Mouse (Mus musculus): ENCODE data around the gene Dcun1d1. TPM values are rescaled to one million over a fixed set of nuclear protein-coding genes. Genes with fewer than 3 reads are reported as not detected.

Gene Dcun1d1
- 93.1 and 95.5 TPM in 2 replicates for polyA plus RNA-seq (2015; fragmentation: Nextera tagmentation; extraction: Ambion mirVana)

DNA sequence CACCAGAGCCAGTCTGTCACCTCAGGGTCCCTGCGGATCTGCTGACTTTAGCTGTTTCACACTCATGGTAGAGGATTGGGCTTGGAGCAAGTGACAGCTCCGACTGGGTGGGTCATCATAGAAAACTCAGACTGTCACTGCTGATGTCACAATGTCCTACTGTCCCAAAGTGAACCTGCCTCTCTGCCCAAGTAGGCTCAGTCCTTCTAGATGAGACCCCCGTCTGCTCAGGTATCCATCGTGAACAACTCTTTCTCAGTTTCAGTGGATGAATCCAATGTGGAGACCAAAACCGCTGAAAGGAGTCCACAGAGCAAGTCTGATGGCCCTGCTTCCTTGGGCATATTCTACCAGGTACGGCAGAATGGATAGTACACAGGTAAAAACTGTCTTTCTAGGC lies at the start of gene Dcun1d1:
Gene Dcun1d1, minus strand, starts transcription at position 101 of the 400 bp plus-strand sequence.
- Histone ChIP-seq H3K4me1 (peaks cover 12% of the 10 kb centered on the region), H3K4me2 (no peak within 1 kb of the TSS), H3K27ac (no peak within 1 kb of the TSS), H3K9ac (no peak within 1 kb of the TSS), H3K4me3 (replicated peaks) (no peak within 1 kb of the TSS), H3K27me3 (no peaks in the 10 kb centered on the region), H3K9me3 (replicated peaks) (no peaks in the 10 kb centered on the region), H3K36me3 (peaks cover 20% of the 10 kb centered on the region)
- ATAC-seq (replicated peaks; ENCODE audit: low FRiP score) = no peak
- WGBS = 94% methylated on average over 6 of the region's 6 CpGs

DNA sequence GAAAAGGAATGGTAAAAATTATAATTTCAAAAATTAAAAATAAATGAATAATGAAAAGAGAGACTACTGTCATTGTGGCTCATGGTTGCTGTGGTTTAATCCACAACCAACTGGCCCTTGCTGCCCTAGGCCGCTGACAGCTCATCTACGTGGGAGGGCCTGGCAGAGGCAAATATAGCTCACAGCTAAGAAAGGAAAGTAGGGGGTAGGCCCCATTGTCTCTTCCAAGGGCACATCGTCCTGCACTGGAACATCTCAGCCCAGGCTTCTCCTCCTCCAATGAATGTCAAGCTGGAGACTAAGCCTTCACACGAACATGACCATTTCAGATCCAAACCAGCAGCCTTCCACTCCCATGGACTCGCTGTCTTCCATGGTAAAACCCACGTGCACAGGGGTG lies 49.0 kb upstream of the Dcun1d1 start:
- H3K36me3 ChIP-seq = peaks cover 81% of the 10 kb centered on the region
- ATAC-seq (replicated peaks; ENCODE audit: low FRiP score) = no peak
- no peaks in the 10 kb centered on the region for H3K27me3 ChIP-seq
- H3K4me3 ChIP-seq (replicated peaks) = no peak overlapping the region
- H3K9me3 ChIP-seq (replicated peaks) = no peaks in the 10 kb centered on the region
- no peaks in the 10 kb centered on the region for H3K4me1 ChIP-seq
- WGBS = 86% methylated on average over 6 of the region's 6 CpGs
- no peak overlapping the region for H3K4me2 ChIP-seq
- no peak overlapping the region for H3K27ac ChIP-seq
- no peak overlapping the region for H3K9ac ChIP-seq

DNA sequence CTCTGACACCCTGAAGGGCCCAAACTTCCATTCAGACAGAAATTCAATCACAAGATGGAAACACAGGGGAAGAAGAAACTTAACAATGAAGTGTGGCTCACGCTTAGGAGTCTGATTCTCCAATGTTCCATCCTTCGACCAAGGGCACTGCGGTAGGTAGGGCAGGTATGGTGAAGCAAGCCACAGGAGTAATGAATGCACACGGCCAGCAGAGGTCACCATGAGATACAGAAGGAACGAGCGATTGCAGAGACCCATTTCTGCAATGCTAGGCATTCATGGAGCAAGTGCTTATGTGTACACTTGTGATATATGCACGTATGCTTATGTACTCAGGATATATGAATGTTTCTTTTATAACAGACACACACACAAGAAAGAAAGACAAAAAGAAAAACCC lies 36.3 kb upstream of the Dcun1d1 start:
- ATAC-seq (replicated peaks; ENCODE audit: low FRiP score) = no peak
- Histone ChIP-seq H3K9ac (no peak overlapping the region), H3K27ac (no peak overlapping the region), H3K9me3 (replicated peaks) (no peaks in the 10 kb centered on the region), H3K36me3 (peaks cover 74% of the 10 kb centered on the region), H3K4me1 (no peaks in the 10 kb centered on the region), H3K4me3 (replicated peaks) (no peak overlapping the region), H3K27me3 (no peaks in the 10 kb centered on the region), H3K4me2 (no peak overlapping the region)
- WGBS = 80% methylated on average over 7 of the region's 7 CpGs

DNA sequence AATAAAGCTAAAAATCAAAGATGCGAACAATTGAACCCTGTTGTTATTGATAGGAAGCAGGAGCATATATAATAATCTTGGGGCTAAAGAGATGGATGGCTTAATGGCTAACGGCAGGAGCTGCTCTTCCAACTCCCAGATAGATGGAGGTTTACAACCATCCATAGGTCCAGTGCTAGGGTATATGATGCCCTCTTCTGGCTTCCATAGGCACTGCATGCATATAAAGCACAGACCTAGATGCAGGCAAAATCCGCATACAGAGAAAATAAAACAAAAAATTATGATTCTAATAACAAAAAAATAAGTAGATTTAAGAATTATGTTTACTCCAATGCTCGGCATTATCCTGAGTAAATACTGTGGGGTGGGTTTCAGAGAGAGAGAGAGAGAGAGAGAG lies 35.7 kb upstream of the Dcun1d1 start:
- H3K4me3 ChIP-seq (replicated peaks) = no peak overlapping the region
- ATAC-seq (replicated peaks; ENCODE audit: low FRiP score) = no peak
- no peaks in the 10 kb centered on the region for H3K4me1 ChIP-seq
- H3K36me3 ChIP-seq = peaks cover 72% of the 10 kb centered on the region
- no peak overlapping the region for H3K27ac ChIP-seq
- H3K27me3 ChIP-seq = no peaks in the 10 kb centered on the region
- no peak overlapping the region for H3K4me2 ChIP-seq
- WGBS = 79% methylated on average over 4 of the region's 4 CpGs
- H3K9me3 ChIP-seq (replicated peaks) = no peaks in the 10 kb centered on the region
- no peak overlapping the region for H3K9ac ChIP-seq

DNA sequence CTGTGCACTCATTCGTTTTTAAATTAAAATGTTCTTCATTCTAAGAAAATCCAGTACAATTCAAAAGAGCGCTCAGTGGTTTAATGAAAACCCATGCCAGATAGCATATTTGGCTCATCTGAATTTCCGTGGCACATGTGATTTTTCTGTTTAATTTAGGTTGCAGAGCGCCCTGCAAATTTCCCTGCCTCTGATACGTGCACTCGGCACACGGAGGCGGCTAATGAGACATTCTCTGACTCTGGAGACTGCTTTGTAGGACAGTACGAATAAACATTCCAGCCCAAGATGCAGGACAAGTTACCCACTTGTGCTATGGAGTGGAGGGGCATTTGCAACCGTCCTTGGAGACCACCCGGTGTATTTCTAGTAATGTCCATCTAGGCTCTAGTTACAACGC lies 33.9 kb upstream of the Dcun1d1 start:
- Histone ChIP-seq H3K9ac (no peak overlapping the region), H3K9me3 (replicated peaks) (no peaks in the 10 kb centered on the region), H3K36me3 (peaks cover 70% of the 10 kb centered on the region), H3K27me3 (no peaks in the 10 kb centered on the region), H3K27ac (no peak overlapping the region), H3K4me1 (no peaks in the 10 kb centered on the region), H3K4me3 (replicated peaks) (no peak overlapping the region), H3K4me2 (no peak overlapping the region)
- WGBS = 93% methylated on average over 12 of the region's 12 CpGs
- ATAC-seq (replicated peaks; ENCODE audit: low FRiP score) = no peak

DNA sequence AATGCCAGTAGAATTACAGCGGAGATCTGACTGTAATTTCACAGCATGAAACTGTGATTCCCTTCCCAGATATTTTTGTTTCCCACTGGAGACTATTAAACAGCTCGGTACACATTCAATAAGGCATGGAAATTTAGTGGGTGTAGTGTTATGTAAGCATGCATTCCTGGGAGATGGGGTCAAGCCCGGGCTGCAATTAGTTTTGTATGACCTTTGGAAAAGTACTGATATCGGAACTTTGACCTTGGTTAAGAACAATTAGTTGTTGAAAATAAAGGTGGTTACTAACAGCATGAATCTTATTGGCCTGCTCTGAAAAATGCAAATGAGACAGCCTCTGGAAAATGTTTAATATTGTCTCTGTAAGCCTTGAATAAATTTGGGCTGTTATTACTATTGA lies 33.2 kb upstream of the Dcun1d1 start:
- Histone ChIP-seq H3K27ac (no peak overlapping the region), H3K27me3 (no peaks in the 10 kb centered on the region), H3K4me1 (no peaks in the 10 kb centered on the region), H3K9me3 (replicated peaks) (no peaks in the 10 kb centered on the region), H3K4me3 (replicated peaks) (no peak overlapping the region), H3K4me2 (no peak overlapping the region), H3K36me3 (peaks cover 67% of the 10 kb centered on the region), H3K9ac (no peak overlapping the region)
- no peak for ATAC-seq (replicated peaks; ENCODE audit: low FRiP score)
- 80% methylated on average over 4 of the region's 4 CpGs for WGBS

DNA sequence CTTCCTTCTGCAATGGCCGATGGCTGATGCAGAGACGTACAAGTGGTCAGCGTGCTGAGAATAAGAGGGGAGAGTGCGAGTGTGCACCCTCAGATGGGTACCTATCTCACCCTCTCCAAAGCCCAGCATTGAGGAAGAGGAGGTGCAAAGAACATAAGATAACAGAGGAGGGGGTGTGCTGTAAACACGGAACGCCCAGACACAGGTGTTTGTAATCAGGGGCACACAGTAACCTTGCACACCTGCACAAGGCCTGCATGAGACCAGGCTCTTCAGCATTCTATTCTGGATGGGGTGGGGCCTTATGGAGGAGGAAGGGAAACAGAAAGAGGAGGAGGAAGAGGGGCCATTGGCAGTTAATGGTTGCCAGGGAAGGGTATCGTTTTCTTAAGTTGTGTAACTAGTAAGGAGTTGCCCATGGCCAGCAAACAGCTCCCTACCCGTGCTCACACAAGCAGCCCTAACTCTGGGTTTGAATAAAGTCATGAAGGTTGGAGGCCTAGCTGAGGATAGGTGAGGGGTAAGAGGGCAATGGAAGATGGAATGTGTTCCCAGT lies 30.2 kb upstream of the Dcun1d1 start:
- H3K4me1 ChIP-seq = no peaks in the 10 kb centered on the region
- WGBS = 88% methylated on average over 8 of the region's 8 CpGs
- no peak for ATAC-seq (replicated peaks; ENCODE audit: low FRiP score)
- H3K4me3 ChIP-seq (replicated peaks) = no peak overlapping the region
- H3K27me3 ChIP-seq = no peaks in the 10 kb centered on the region
- no peak overlapping the region for H3K9ac ChIP-seq
- H3K9me3 ChIP-seq (replicated peaks) = no peaks in the 10 kb centered on the region
- H3K36me3 ChIP-seq = peaks cover 64% of the 10 kb centered on the region
- no peak overlapping the region for H3K27ac ChIP-seq
- H3K4me2 ChIP-seq = no peak overlapping the region

DNA sequence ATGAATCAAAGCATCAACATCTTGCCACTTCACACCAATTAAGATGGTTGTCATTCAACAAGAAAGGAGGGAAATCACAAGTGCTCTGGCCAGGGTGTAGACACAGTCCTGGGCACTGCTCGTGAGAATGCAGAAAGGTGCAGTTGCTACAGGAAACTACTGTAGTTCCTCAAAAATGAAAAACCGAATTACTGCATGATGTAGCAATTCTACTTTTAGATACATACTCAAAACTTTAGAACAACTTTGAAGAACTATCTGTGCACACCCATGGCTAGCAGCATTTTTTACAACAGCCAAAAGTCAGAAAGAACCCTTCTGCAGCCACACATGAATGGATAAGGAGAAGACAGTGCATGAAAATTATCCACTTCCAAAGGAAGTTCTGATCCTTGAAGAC lies 29.2 kb upstream of the Dcun1d1 start:
- H3K4me1 ChIP-seq = no peaks in the 10 kb centered on the region
- H3K9me3 ChIP-seq (replicated peaks) = no peaks in the 10 kb centered on the region
- H3K4me2 ChIP-seq = no peak overlapping the region
- no peak for ATAC-seq (replicated peaks; ENCODE audit: low FRiP score)
- no peak overlapping the region for H3K27ac ChIP-seq
- no peaks in the 10 kb centered on the region for H3K27me3 ChIP-seq
- H3K36me3 ChIP-seq = peaks cover 61% of the 10 kb centered on the region
- 90% methylated on average over 2 of the region's 2 CpGs for WGBS
- no peak overlapping the region for H3K4me3 ChIP-seq (replicated peaks)
- H3K9ac ChIP-seq = no peak overlapping the region

DNA sequence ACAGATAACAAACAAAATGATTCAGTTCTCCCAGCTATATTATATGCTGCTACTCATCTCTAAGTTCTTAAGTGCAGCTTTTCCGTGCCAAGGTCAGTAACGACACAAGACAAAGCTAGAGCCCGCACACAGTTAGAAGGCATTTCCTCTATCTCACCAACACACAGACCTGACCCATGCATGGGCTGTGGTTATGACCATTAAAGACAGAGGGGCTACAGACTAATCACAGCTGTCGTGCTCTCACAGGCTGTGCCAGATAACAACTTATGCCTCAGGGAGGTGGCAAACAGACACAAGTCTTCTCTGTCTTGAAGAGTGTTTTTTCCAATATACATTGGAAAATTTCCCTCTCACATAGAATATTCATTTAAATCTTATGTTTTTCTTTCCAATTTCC lies 27.7 kb upstream of the Dcun1d1 start:
- no peak overlapping the region for H3K4me2 ChIP-seq
- H3K4me3 ChIP-seq (replicated peaks) = no peak overlapping the region
- no peak overlapping the region for H3K9ac ChIP-seq
- H3K27me3 ChIP-seq = no peaks in the 10 kb centered on the region
- no peaks in the 10 kb centered on the region for H3K9me3 ChIP-seq (replicated peaks)
- no peak for ATAC-seq (replicated peaks; ENCODE audit: low FRiP score)
- WGBS = 89% methylated on average over 4 of the region's 4 CpGs
- H3K27ac ChIP-seq = no peak overlapping the region
- H3K4me1 ChIP-seq = no peaks in the 10 kb centered on the region
- H3K36me3 ChIP-seq = peaks cover 63% of the 10 kb centered on the region

DNA sequence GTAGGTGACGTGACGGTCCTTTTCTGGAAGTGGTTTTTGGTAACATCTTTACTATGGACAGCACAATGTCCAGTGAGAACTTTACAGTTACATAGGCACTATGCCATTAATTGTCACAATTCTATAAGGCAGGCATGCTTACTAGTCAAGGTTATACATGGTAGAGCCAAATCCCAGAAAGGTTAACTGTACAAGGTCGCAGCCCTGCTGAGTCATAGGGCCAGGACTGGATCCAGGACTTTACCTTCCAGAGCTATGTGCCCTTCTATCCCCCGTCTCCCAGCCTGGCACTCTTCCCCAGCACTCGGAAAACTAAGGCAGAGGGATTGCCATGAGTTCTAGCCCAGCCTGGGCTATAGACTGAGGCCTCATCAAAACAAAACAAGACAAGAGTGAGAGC lies 26.7 kb upstream of the Dcun1d1 start:
- Histone ChIP-seq H3K4me1 (no peaks in the 10 kb centered on the region), H3K4me3 (replicated peaks) (no peak overlapping the region), H3K9ac (no peak overlapping the region), H3K27ac (no peak overlapping the region), H3K27me3 (no peaks in the 10 kb centered on the region), H3K9me3 (replicated peaks) (no peaks in the 10 kb centered on the region), H3K36me3 (peaks cover 71% of the 10 kb centered on the region), H3K4me2 (no peak overlapping the region)
- no peak for ATAC-seq (replicated peaks; ENCODE audit: low FRiP score)
- WGBS = 91% methylated on average over 5 of the region's 5 CpGs

DNA sequence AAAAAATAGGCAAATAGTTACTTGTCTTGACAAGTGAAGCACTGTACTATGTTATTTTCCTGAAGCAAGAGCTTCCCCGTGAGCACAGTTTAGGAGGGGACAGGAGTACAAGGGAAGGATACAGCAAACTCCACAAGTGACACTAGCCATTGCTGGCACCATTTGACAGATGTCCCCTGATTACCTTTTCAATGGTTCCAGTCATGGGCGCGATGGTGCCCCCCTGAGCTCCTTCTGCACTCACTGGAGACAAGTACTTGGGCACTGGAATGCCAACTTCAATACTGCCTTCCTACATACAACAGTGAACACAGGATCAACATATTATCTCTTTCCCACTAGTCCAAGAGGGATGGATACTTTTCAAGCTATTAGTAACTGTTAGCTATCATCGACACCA lies 26.2 kb upstream of the Dcun1d1 start:
- H3K4me3 ChIP-seq (replicated peaks) = no peak overlapping the region
- H3K4me1 ChIP-seq = no peaks in the 10 kb centered on the region
- H3K27me3 ChIP-seq = no peaks in the 10 kb centered on the region
- no peaks in the 10 kb centered on the region for H3K9me3 ChIP-seq (replicated peaks)
- H3K4me2 ChIP-seq = no peak overlapping the region
- H3K27ac ChIP-seq = no peak overlapping the region
- no peak overlapping the region for H3K9ac ChIP-seq
- WGBS = 92% methylated on average over 4 of the region's 4 CpGs
- no peak for ATAC-seq (replicated peaks; ENCODE audit: low FRiP score)
- peaks cover 70% of the 10 kb centered on the region for H3K36me3 ChIP-seq

DNA sequence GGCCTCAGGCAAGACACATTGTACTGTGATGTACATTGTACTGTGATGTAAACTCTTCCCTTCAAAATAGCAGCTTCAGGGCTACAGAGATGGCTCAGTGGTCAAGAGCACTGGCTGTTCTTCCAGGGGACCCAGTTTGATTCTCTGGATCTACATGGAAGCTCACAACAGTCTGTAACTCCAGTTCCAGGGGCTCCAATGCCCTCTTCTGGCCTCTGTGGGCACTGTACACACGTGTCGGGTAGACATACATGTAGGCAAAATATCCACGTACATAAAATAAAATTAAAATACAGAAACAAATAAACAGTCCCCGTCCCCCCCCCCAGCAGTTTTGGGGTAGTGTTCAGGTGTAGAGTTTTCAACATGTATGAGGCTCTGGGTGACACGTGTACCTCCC lies 25.7 kb upstream of the Dcun1d1 start:
- Histone ChIP-seq H3K4me2 (no peak overlapping the region), H3K4me1 (no peaks in the 10 kb centered on the region), H3K9ac (no peak overlapping the region), H3K27ac (no peak overlapping the region), H3K4me3 (replicated peaks) (no peak overlapping the region), H3K9me3 (replicated peaks) (no peaks in the 10 kb centered on the region), H3K36me3 (peaks cover 69% of the 10 kb centered on the region), H3K27me3 (no peaks in the 10 kb centered on the region)
- WGBS = 96% methylated on average over 5 of the region's 5 CpGs
- ATAC-seq (replicated peaks; ENCODE audit: low FRiP score) = no peak

DNA sequence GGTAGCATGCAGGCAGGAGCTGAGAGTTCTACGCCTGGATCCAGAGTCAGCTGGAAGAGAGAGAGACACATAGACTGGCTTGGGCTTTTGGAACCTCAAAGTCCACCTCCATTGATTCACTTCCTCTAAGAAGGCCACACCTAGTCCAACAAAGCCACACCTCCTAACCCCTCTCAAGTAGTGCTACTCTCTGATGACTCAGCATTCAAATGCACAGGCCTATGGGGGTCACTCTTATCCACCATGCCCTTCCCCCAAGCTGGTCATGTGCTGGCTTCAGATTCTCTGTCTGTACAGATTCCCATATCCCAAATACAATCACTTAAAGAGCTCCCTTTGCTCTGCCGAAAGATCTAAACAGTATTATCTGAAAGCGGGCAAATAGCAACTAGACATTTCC lies 20.0 kb upstream of the Dcun1d1 start:
- Histone ChIP-seq H3K4me1 (no peaks in the 10 kb centered on the region), H3K4me3 (replicated peaks) (no peak overlapping the region), H3K27me3 (no peaks in the 10 kb centered on the region), H3K27ac (no peak overlapping the region), H3K4me2 (no peak overlapping the region), H3K9ac (no peak overlapping the region), H3K36me3 (peaks cover 39% of the 10 kb centered on the region), H3K9me3 (replicated peaks) (no peaks in the 10 kb centered on the region)
- 94% methylated on average over 3 of the region's 3 CpGs for WGBS
- no peak for ATAC-seq (replicated peaks; ENCODE audit: low FRiP score)
